Mouse (Mus musculus): ENCODE results near the gene Uqcc2. TPM values are rescaled to one million over a fixed set of nuclear protein-coding genes. Genes with fewer than 3 reads are reported as not detected.

Gene Uqcc2
- total RNA-seq, 2 experiments from 2014 or later: 152 to 168 TPM

GRCm38 (mm10) chr17:27082796-27083195 is 50.9 kb downstream of the Uqcc2 start:
- DNase-seq (ENCODE audit: low spot score in 2 of 2): no peak

- DNase-seq (ENCODE audit: low spot score in 2 of 2): no peak
These were observed 51.8 kb downstream of the Uqcc2 start for GRCm38 (mm10) chr17:27081868-27082267.

DNA sequence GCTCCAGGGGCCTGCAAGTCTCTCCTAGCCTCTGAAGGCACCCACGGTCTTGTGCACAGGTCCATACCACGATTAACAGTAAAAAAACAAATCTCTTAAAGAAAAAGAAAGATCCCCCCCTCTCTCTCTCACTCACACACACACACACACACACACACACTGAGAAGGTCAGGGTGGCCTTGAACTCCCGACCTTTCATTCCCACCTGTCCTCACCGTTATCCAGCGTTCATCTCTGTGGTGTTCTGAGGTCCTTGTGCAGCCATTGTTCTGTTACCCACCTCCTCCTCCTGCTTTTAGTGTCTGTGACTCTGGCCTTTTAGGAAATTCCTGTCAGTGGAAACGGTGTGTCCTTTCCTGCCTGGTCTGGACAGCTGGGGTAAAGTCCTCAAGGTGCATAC is 55.2 kb downstream of the Uqcc2 start:
- DNase-seq (ENCODE audit: low spot score in 2 of 2): no peak

- no peak for DNase-seq (ENCODE audit: low spot score in 2 of 2)
These were observed 55.8 kb downstream of the Uqcc2 start for GRCm38 (mm10) chr17:27077920-27078319.

GRCm38 (mm10) chr17:27077133-27077532 is 56.6 kb downstream of the Uqcc2 start:
- no peak for DNase-seq (ENCODE audit: low spot score in 2 of 2)

- DNase-seq (ENCODE audit: low spot score in 2 of 2): no peak
These were observed 58.6 kb downstream of the Uqcc2 start for GRCm38 (mm10) chr17:27074849-27075745.

GRCm38 (mm10) chr17:27074236-27074635 is 59.5 kb downstream of the Uqcc2 start:
- no peak for DNase-seq (ENCODE audit: low spot score in 2 of 2)

DNA sequence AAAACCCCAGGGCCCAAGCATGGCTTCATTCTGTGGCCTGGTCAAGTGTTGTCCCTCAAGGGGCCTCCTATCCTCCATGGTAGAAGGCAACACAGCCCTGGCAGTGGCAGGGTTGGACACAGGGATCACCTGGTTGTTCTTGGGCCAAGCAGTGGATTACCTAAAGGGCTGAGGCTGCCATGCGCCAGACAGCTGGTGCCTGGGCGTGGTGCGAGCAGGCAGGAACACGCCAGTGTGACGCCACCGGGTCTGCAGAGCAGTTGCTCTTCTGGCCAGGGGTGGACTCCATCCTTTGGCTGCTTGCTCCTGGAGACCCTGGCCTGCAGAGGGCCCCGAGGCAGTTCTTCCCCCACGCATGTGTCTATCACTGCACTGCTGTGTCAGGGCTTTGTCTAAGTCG is 59.9 kb downstream of the Uqcc2 start:
- DNase-seq (ENCODE audit: low spot score in 2 of 2): no peak

GRCm38 (mm10) chr17:27073126-27073525 is 60.6 kb downstream of the Uqcc2 start:
- no peak for DNase-seq (ENCODE audit: low spot score in 2 of 2)

Small RNAs within 50 kb of the gene (microRNA-seq; reads per million reads assigned to microRNA genes)
- gene Mir7677: 0 reads per million in 2 experiments

Other genes with a start within 250 kb of the Uqcc2 start
- 1 to 10 TPM; 4.0 to 5.8 TPM for gene Kifc5b, start 216.8 kb downstream of the Uqcc2 start, total RNA-seq (2021)
- gene Phf1, start 200.9 kb downstream of the Uqcc2 start, total RNA-seq (2021): 10 to 100 TPM; 23.0 to 23.9 TPM
- gene Cuta, start 194.3 kb downstream of the Uqcc2 start, total RNA-seq (2021): 100 to 1,000 TPM; 106 to 112 TPM
- gene Syngap1, start 192.7 kb downstream of the Uqcc2 start, total RNA-seq (2021): 100 to 1,000 TPM; 450 to 479 TPM
- 10 to 100 TPM; 11.8 to 14.0 TPM for gene Zbtb9, start 160.7 kb downstream of the Uqcc2 start, total RNA-seq (2021)
- gene Bak1, start 104.9 kb downstream of the Uqcc2 start, total RNA-seq (2021): 10 to 100 TPM; 29.3 to 33.2 TPM
- gene Itpr3, start 76.6 kb downstream of the Uqcc2 start, total RNA-seq (2021): 1 to 10 TPM; 2.4 to 2.9 TPM
- gene Ip6k3, start 33.9 kb upstream of the Uqcc2 start, total RNA-seq (2021): not detected
- gene Lemd2, start 70.6 kb upstream of the Uqcc2 start, total RNA-seq (2021): 10 to 100 TPM; 48.4 to 56.2 TPM